ENCODE assay signal across 27 mouse cellular contexts in genomic region chr3:123558380-123558779, GRCm38 (mm10).
DNase-seq lines count a peak whose midpoint lies in the region; TF ChIP-seq lines count a peak whose summit lies in the region.
"Had no signal": no experiment of that assay in that cellular context is flagged by ENCODE, and none has a peak within 500 bp of the region (broad histone marks: within the 10 kb centered on the region; RNA-seq: fewer than 3 reads in every experiment).

No protein-coding gene starts in this region.

- in situ Hi-C loops in ES-E14 (cut with MboI; ENCODE audit: low sequenced_read_pairs in 2 of 2, unreplicated experiment in 2 of 2), result no loop called here

- DNase-seq in 416B (ENCODE audit: low read depth) (peak; percentile 61), ES-E14 (ENCODE audit: low read depth, low spot score) (no peak)
- DNase-seq in adrenal gland, adult 8-10 months, result peak; percentile 4
- peak; percentile 63 for DNase-seq in brain, adult 2 months (ENCODE audit: low read depth, low spot score)
- no peak for DNase-seq in right cerebral cortex, postnatal 10 days (ENCODE audit: low spot score in 2 of 2)
- no peak for DNase-seq in retina, postnatal 1 day
- no peak for DNase-seq in yolk sac, embryonic 10.5 days (ENCODE audit: low spot score)
- DNase-seq: cerebellum, adult 11-12 months; cerebellum, postnatal 14 days; gastrocnemius, postnatal 36 days; heart, adult 18-20 months; heart, postnatal 4 days; kidney, adult 9 months; kidney, postnatal 10 days; layer of hippocampus, postnatal 36 days; liver, embryonic 13.5 days; lung, adult 18-20 months; right cerebral cortex, postnatal 25 days; thymus, postnatal 25 days had no signal

- H3K27ac ChIP-seq in ES-E14 (ENCODE audit: insufficient read depth, low read depth, low read length, poor library complexity, severe bottlenecking), result no peak overlapping the region
- H3K27ac ChIP-seq: embryonic facial prominence, embryonic 15.5 days; forebrain, embryonic 15.5 days; hindbrain, embryonic 14.5 days; limb, embryonic 10.5 days; limb, embryonic 15.5 days; liver, embryonic 13.5 days; macrophage; midbrain, embryonic 13.5 days; neural tube, embryonic 13.5 days had no signal

- H3K36me3 ChIP-seq in ES-E14 (ENCODE audit: control insufficient read depth, insufficient read depth, low read length, poor library complexity, severe bottlenecking), result no peaks in the 10 kb centered on the region
- H3K36me3 ChIP-seq: embryonic facial prominence, embryonic 15.5 days; forebrain, embryonic 15.5 days; limb, embryonic 10.5 days; limb, embryonic 15.5 days; liver, embryonic 13.5 days; midbrain, embryonic 13.5 days; neural tube, embryonic 13.5 days had no signal

- no peaks in the 10 kb centered on the region for H3K4me1 ChIP-seq in ES-E14 (ENCODE audit: control insufficient read depth in 2 of 2, insufficient read depth in 2 of 2, low read length in 2 of 2, poor library complexity in 1 of 2)
- H3K4me1 ChIP-seq: embryonic facial prominence, embryonic 15.5 days; forebrain, embryonic 15.5 days; limb, embryonic 10.5 days; limb, embryonic 15.5 days; midbrain, embryonic 13.5 days; neural tube, embryonic 13.5 days had no signal

- H3K9me3 ChIP-seq in ES-E14 (ENCODE audit: control insufficient read depth, insufficient read depth, low read depth, low read length), result no peaks in the 10 kb centered on the region
- H3K9me3 ChIP-seq: embryonic facial prominence, embryonic 15.5 days; forebrain, embryonic 15.5 days; limb, embryonic 10.5 days; limb, embryonic 15.5 days; liver, embryonic 13.5 days; midbrain, embryonic 13.5 days; neural tube, embryonic 13.5 days had no signal

- H3K9ac ChIP-seq in ES-E14 (ENCODE audit: insufficient read depth, low read depth, low read length, poor library complexity, severe bottlenecking), result no peak overlapping the region
- H3K9ac ChIP-seq: embryonic facial prominence, embryonic 15.5 days; forebrain, embryonic 15.5 days; hindbrain, embryonic 14.5 days; limb, embryonic 15.5 days; liver, embryonic 13.5 days; midbrain, embryonic 13.5 days; neural tube, embryonic 13.5 days had no signal

- no peak overlapping the region for H3K4me3 ChIP-seq in ES-E14 (ENCODE audit: insufficient read depth in 1 of 2, low read depth in 1 of 2, low read length in 2 of 2, poor library complexity in 1 of 2, severe bottlenecking in 1 of 2)
- H3K4me3 ChIP-seq: embryonic facial prominence, embryonic 15.5 days; forebrain, embryonic 15.5 days; limb, embryonic 10.5 days; limb, embryonic 15.5 days; liver, embryonic 13.5 days; midbrain, embryonic 13.5 days; neural tube, embryonic 13.5 days had no signal

TF ChIP-seq in ES-E14, 5 proteins besides CTCF, POLR2A, EP300 and RAD21:
- no peak for TF ChIP-seq HCFC1 (IDR thresholded peaks at IDR 0.05; ENCODE audit: borderline replicate concordance, insufficient read depth, low read length)
- TF ChIP-seq ZC3H11A (IDR thresholded peaks at IDR 0.05; ENCODE audit: borderline replicate concordance, low read depth, low read length), result no peak
- peak; percentile 50; the same call in 1 of the 2 replicates for TF ChIP-seq MAFK (IDR thresholded peaks at IDR 0.05; ENCODE audit: insufficient read depth, low read depth, low read length)

Comparison
In these comparisons a context has a peak if more than half of its experiments do, and no peak if none do; other contexts are left out.
1. DNase-seq: peak in 416B (single experiment), adrenal gland, adult 8-10 months (single experiment) and brain, adult 2 months (single experiment); none in ES-E14 (single experiment), right cerebral cortex, postnatal 10 days (0 of 2), retina, postnatal 1 day (single experiment) and yolk sac, embryonic 10.5 days (single experiment).